Mouse (Mus musculus) erythroblast, embryonic 14.5 days (primary cell): ENCODE data around the gene Dapk3.

Experiments
- GATA1 ChIP-seq: IDR thresholded peaks from 2 replicates; pipeline ENCODE4 v1.6.1; 2012; ENCODE audit warnings: low read length, inconsistent platforms, mixed read lengths
- TAL1 ChIP-seq: IDR thresholded peaks from 3 replicates; pipeline ENCODE4 v1.6.1; 2012; ENCODE audit warnings: low read length, inconsistent platforms, mixed read lengths

DNA sequence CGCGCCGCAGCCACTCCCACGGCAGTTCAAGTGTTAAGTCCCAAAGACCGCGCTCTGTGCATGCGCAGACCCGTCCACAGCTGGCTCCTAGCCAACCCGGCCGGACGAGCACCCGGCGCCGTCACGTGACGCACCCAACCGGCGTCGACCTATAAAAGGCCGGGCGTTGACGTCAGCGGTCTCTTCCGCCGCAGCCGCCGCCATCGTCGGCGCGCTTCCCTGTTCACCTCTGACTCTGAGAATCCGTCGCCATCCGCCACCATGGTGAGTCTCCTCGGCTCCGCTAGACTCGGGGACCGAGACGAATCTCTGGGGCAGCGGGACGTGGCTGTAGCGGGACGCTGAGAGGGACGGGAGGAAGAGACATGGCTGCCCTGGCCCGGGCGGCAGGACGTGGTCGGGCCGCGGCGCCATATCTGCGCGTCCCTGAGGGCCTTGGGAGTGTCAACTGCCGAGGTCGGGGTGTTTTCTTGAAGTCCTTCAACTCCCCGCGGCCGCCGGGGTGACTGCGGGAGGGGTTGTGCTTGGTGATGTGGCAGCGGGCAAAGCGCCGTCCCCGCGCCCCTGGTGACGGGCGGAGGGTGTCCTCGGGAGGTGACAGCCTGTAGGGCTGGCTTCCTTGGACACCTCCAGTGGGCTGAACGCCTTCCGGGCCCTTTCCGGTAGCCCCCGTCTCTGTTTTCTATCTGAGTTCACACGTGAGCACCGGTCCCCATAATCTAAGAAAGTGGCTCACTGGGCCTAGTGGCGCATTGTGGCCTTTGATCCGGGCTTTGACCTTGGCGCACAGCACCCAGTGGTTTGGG is 6.1 kb upstream of the Dapk3 start, which contains the start of gene Eef2:
- TF ChIP-seq GATA1: no peak
- no peak for TF ChIP-seq TAL1
